Mouse (Mus musculus) intestine, embryonic 15.5 days (tissue): ENCODE data around the gene Mtmr6. TPM values are rescaled to one million over a fixed set of nuclear protein-coding genes. Genes with fewer than 3 reads are reported as not detected.

Experiments used
- ATAC-seq: fragments of 200-750 bp; cut with Nextera tagmentation; 2 replicates; pipeline ENCODE4 v1.8.0; 2017; ENCODE audit warnings: moderate TSS enrichment, moderate library complexity
- H3K27ac ChIP-seq: fragments of 300-500 bp; sonication (generic); 2 replicates; pipeline ENCODE4 v1.5.1; 2015; ENCODE audit warnings: mild to moderate bottlenecking, inconsistent platforms
- H3K27me3 ChIP-seq: fragments of 300-500 bp; sonication (generic); replicated peaks from 2 replicates; pipeline ENCODE4 v1.6.1; 2015; ENCODE audit warnings: inconsistent platforms
- H3K36me3 ChIP-seq: fragments of 300-500 bp; sonication (generic); 2 replicates; pipeline ENCODE4 v1.6.1; 2015; ENCODE audit warnings: inconsistent platforms
- H3K4me1 ChIP-seq: fragments of 300-500 bp; sonication (generic); replicated peaks from 2 replicates; pipeline ENCODE4 v1.6.1; 2015; ENCODE audit warnings: inconsistent platforms
- H3K4me2 ChIP-seq: fragments of 300-500 bp; sonication (generic); replicated peaks from 2 replicates; pipeline ENCODE4 v1.6.1; 2015; ENCODE audit warnings: mild to moderate bottlenecking, inconsistent platforms
- H3K4me3 ChIP-seq: fragments of 300-500 bp; sonication (generic); replicated peaks from 2 replicates; pipeline ENCODE4 v1.5.1; 2015; ENCODE audit warnings: inconsistent platforms
- H3K9ac ChIP-seq: fragments of 300-500 bp; sonication (generic); 2 replicates; pipeline ENCODE4 v1.6.1; 2015; ENCODE audit warnings: inconsistent platforms
- H3K9me3 ChIP-seq: fragments of 300-500 bp; sonication (generic); 2 replicates; pipeline ENCODE4 v1.6.1; 2016; ENCODE audit warnings: inconsistent platforms
- WGBS: fragments of 180-500 bp; shearing (Covaris S2); methylation state at CpG from one replicate; pipeline ENCODE4 v1.1.7; 2015; 5-methylcytosine and 5-hydroxymethylcytosine counted together
- polyA plus RNA-seq: library from polyadenylated mRNA; unstranded; fragments of >200 nt; fragmentation: Nextera tagmentation; extraction: Ambion mirVana; gene quantifications from 2 replicates; pipeline ENCODE4 v1.2.1, GENCODE M21; 2015

Mtmr6 gene
- polyA plus RNA-seq: 26.3 and 27.8 TPM in 2 replicates

DNA sequence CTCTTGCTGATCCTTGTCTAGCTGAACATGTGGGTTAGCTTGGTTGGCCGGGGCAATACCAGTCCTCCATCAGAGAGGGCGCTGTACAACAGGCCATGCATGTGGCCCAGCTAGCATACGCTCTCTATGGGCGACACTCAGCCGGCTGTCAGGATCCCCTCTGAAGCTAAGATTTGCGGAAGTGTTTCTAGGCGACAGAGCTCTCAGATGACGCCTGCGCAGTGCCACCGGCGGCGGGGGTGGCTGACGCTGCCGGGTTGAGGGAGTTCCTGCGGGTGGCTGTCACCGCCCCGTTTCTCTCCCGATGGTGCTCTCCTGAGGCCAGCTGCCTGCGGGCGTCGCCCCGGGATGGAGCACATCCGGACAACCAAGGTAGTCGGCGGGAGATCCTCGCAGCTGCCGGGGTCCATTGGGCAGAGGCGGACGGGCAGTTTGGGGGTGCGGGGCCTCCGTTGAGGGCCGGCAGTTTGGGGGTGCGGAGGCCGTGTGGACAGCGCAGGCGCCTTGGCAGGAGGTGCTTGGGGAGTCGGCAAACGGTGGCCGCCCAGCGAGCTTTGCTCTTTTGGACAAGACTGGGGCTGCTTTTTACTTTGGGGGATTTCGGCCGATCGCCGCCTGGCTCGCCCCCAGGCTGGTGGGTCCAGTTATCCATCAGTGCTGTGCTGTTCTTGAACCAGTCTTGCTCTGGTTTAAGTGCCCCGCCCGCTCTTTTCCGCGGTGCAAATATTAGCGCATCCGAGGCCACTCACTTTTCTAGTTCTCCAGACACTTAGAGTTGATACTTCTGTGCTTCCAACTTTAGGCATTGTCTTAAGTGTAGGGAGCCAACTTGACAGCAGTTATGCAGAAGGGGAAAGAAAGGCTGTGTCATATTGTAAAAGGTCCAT, at the start of gene Mtmr6:
Gene Mtmr6 (plus strand): TSS at position 239 of the 887 bp plus-strand sequence.
- under 1% methylated on average over 51 of the region's 51 CpGs for WGBS
- H3K9ac ChIP-seq: peak within 1 kb of the TSS; percentile 84
- peak; percentile 99 for ATAC-seq
- no peaks in the 10 kb centered on the region for H3K4me1 ChIP-seq
- peak within 1 kb of the TSS; percentile 89 for H3K4me3 ChIP-seq
- no peaks in the 10 kb centered on the region for H3K9me3 ChIP-seq
- H3K36me3 ChIP-seq: no peaks in the 10 kb centered on the region
- peak within 1 kb of the TSS; percentile 61 for H3K27ac ChIP-seq
- no peaks in the 10 kb centered on the region for H3K27me3 ChIP-seq
- H3K4me2 ChIP-seq: peak within 1 kb of the TSS; percentile 69

GRCm38 (mm10) chr14:60216125-60216524, 48.9 kb upstream of the Mtmr6 start:
- WGBS: 87% methylated on average over 1 of the region's 1 CpGs
- ATAC-seq: peak; percentile 64
- Histone ChIP-seq H3K27me3 (no peaks in the 10 kb centered on the region), H3K4me2 (no peak overlapping the region), H3K4me3 (no peak overlapping the region), H3K27ac (no peak overlapping the region), H3K9ac (no peak overlapping the region), H3K9me3 (no peaks in the 10 kb centered on the region), H3K36me3 (no peaks in the 10 kb centered on the region), H3K4me1 (0 out of 2 replicates have a peak, but pooled peaks cover 3% of the 10 kb centered on the region)

DNA sequence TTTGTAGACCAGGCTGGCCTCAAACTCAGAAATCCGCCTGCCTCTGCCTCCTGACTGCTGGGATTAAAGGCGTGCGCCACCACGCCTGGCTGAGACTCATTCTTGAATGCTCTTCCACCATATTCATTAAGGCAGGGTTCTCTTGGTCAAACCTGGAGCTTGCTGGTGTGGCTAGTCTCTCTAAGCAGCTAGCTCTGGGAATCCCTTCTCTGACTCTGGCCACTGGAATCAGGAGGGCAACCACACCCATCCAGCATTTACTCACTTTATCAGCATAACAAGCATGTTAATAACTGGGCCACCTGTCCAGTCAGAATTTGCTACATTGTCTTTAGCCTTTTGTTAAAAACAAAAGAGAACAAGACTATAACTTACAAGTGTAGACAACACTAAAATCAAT, 47.4 kb upstream of the Mtmr6 start:
- Histone ChIP-seq H3K27ac (no peak overlapping the region), H3K36me3 (no peaks in the 10 kb centered on the region), H3K9ac (no peak overlapping the region), H3K4me1 (0 out of 2 replicates have a peak, but pooled peaks cover 3% of the 10 kb centered on the region), H3K9me3 (no peaks in the 10 kb centered on the region), H3K4me3 (no peak overlapping the region), H3K4me2 (no peak overlapping the region), H3K27me3 (no peaks in the 10 kb centered on the region)
- ATAC-seq: no peak
- 93% methylated on average over 4 of the region's 4 CpGs for WGBS

DNA sequence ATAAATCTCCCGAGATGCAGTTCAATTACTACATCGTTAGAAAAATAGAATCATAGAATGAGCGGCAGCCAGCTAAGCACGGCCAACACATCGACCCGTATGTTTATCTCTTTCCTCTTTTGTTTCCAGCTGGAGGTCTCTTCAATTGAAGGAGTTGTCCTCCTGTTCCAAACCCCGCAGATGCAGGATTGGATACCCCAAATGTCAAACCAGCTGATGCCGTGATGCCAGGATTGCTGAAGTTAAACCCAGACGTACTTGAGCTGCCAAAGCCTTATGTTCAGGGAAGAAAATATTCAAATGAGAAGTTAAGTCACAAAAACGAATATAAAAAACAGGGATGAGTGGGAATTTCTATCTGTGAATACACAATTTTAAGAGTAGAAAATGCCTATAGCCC, 45.1 kb upstream of the Mtmr6 start:
- H3K27me3 ChIP-seq: no peaks in the 10 kb centered on the region
- H3K9me3 ChIP-seq: no peaks in the 10 kb centered on the region
- 0 out of 2 replicates have a peak, but pooled peaks cover 3% of the 10 kb centered on the region for H3K4me1 ChIP-seq
- H3K4me3 ChIP-seq: no peak overlapping the region
- no peak overlapping the region for H3K4me2 ChIP-seq
- H3K9ac ChIP-seq: no peak overlapping the region
- no peak for ATAC-seq
- 91% methylated on average over 10 of the region's 10 CpGs for WGBS
- H3K36me3 ChIP-seq: no peaks in the 10 kb centered on the region
- no peak overlapping the region for H3K27ac ChIP-seq

DNA sequence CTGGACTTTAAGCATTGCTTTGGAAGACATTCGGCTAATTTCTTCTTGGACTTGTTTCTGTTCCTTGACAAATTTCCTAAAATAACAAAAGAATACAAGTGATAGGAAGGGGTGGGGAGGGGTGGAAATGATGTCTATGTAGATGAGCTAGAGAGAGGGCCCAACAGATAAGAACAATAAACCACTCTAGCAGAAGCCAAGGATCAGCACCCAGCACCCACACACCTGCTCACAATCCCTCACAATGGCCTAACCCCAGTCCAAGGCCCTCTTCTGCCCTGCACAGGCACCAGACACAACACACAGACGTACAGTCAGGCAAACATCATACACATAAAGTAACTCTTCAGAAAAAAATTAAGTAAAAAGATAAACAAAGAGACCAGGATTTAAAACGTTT, 26.5 kb upstream of the Mtmr6 start:
- ATAC-seq: no peak
- H3K9ac ChIP-seq: no peak overlapping the region
- WGBS: 78% methylated on average over 3 of the region's 3 CpGs
- H3K4me3 ChIP-seq: no peak overlapping the region
- no peak overlapping the region for H3K4me2 ChIP-seq
- no peak overlapping the region for H3K27ac ChIP-seq
- H3K27me3 ChIP-seq: no peaks in the 10 kb centered on the region
- H3K9me3 ChIP-seq: no peaks in the 10 kb centered on the region
- peaks cover 16% of the 10 kb centered on the region for H3K36me3 ChIP-seq
- no peaks in the 10 kb centered on the region for H3K4me1 ChIP-seq

GRCm38 (mm10) chr14:60250366-60250765, 14.7 kb upstream of the Mtmr6 start:
- Histone ChIP-seq H3K4me3 (peak overlapping the region; percentile 99), H3K9ac (peak overlapping the region; percentile 94)
- 6% methylated on average over 8 of the region's 8 CpGs for WGBS

GRCm38 (mm10) chr14:60250879-60251278, 14.1 kb upstream of the Mtmr6 start:
- H3K4me1 ChIP-seq: no peaks in the 10 kb centered on the region; the same call in 1 of the 2 replicates
- H3K4me3 ChIP-seq: peak overlapping the region; percentile 99
- peak overlapping the region; percentile 83 for H3K27ac ChIP-seq
- under 1% methylated on average over 39 of the region's 39 CpGs for WGBS
- H3K9me3 ChIP-seq: no peaks in the 10 kb centered on the region
- peak; percentile 52 for ATAC-seq
- peak overlapping the region; percentile 63 for H3K4me2 ChIP-seq
- H3K36me3 ChIP-seq: no peaks in the 10 kb centered on the region
- H3K27me3 ChIP-seq: no peaks in the 10 kb centered on the region
- peak overlapping the region; percentile 94 for H3K9ac ChIP-seq

More at GRCm38 (mm10) chr14:60250366-60250765, 14.7 kb upstream of the Mtmr6 start:
- Histone ChIP-seq H3K9me3 (no peaks in the 10 kb centered on the region), H3K27me3 (no peaks in the 10 kb centered on the region), H3K27ac (no peak overlapping the region), H3K4me2 (peak overlapping the region; percentile 63), H3K36me3 (no peaks in the 10 kb centered on the region), H3K4me1 (no peaks in the 10 kb centered on the region; the same call in 1 of the 2 replicates)
- ATAC-seq: no peak

- ATAC-seq: peak; percentile 100
- peak within 1 kb of the TSS; percentile 92 for H3K27ac ChIP-seq
- peak within 1 kb of the TSS; percentile 94 for H3K9ac ChIP-seq
- H3K9me3 ChIP-seq: no peaks in the 10 kb centered on the region
- peak within 1 kb of the TSS; percentile 99 for H3K4me3 ChIP-seq
- no peaks in the 10 kb centered on the region; the same call in 1 of the 2 replicates for H3K4me1 ChIP-seq
- WGBS: under 1% methylated on average over 62 of the region's 62 CpGs
- H3K36me3 ChIP-seq: no peaks in the 10 kb centered on the region
- H3K27me3 ChIP-seq: no peaks in the 10 kb centered on the region
- peak within 1 kb of the TSS; percentile 81 for H3K4me2 ChIP-seq
Measured at GRCm38 (mm10) chr14:60251281-60252003, 13.6 kb upstream of the Mtmr6 start, which contains the start of the genes Nupl1 and Gm49336. Gene Nupl1, minus strand, starts transcription at chr14:60251431. Gene Gm49336, minus strand, starts transcription at chr14:60251507.

GRCm38 (mm10) chr14:60252004-60253000, 12.7 kb upstream of the Mtmr6 start:
- Histone ChIP-seq H3K27ac (peak overlapping the region; percentile 92), H3K9me3 (no peaks in the 10 kb centered on the region), H3K4me2 (peak overlapping the region; percentile 81), H3K27me3 (no peaks in the 10 kb centered on the region), H3K4me3 (peak overlapping the region; percentile 99), H3K36me3 (no peaks in the 10 kb centered on the region), H3K4me1 (no peaks in the 10 kb centered on the region; the same call in 1 of the 2 replicates), H3K9ac (peak overlapping the region; percentile 76)
- ATAC-seq: peak; percentile 42
- WGBS: 18% methylated on average over 15 of the region's 15 CpGs

DNA sequence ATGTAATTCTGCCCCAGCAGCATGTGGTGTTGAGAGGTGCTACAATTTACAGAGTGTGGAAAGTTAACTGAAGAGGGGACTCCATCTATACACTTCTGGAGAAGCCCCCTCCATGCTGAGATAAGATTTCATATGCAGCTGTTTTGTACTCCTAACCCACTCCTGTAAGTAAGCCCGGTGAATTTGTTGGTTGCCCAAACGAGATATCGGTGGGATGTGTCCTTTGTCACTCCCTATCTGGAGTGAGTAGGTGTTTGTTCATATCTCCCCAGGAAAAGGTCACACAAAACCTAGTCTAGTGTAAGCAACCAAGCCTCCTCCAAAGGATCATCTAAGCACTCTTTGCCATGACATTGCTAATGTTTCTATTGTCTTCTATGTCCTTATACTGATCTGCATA, 11.6 kb upstream of the Mtmr6 start:
- Histone ChIP-seq H3K4me2 (no peak overlapping the region), H3K9ac (no peak overlapping the region), H3K4me1 (no peaks in the 10 kb centered on the region; the same call in 1 of the 2 replicates), H3K27me3 (no peaks in the 10 kb centered on the region), H3K27ac (no peak overlapping the region), H3K4me3 (no peak overlapping the region), H3K36me3 (no peaks in the 10 kb centered on the region), H3K9me3 (no peaks in the 10 kb centered on the region)
- no peak for ATAC-seq
- 91% methylated on average over 3 of the region's 3 CpGs for WGBS

DNA sequence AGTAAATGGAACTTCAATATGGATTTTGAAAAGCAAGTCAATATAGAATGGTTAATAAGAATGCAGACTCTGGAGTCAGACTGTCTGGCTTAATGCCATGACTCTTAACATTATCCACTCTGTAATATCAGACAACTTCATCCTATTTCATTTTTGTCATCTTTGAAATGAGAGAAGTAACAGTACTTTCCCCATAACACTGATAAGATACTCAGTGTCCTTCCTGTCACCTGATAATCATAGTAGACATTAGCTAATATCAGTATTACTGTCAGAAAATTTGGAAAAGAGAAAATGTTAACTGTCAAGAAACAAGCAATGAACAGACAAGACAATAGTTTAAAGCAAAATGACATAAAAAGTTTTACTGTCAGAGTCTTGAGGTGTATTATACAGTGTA, 10.3 kb upstream of the Mtmr6 start:
- Histone ChIP-seq H3K4me2 (no peak overlapping the region), H3K27ac (no peak overlapping the region), H3K9ac (no peak overlapping the region), H3K4me1 (no peaks in the 10 kb centered on the region; the same call in 1 of the 2 replicates), H3K36me3 (no peaks in the 10 kb centered on the region), H3K27me3 (no peaks in the 10 kb centered on the region), H3K9me3 (no peaks in the 10 kb centered on the region), H3K4me3 (no peak overlapping the region)
- ATAC-seq: no peak
